Mouse (Mus musculus) C2C12 (cell line): ENCODE data around the gene Csrp2.

Source experiments
- CEBPB ChIP-seq: IDR thresholded peaks from one replicate; pipeline ENCODE4 v1.6.1; 2011; ENCODE audit warnings: low read depth, mild to moderate bottlenecking, control low read depth, moderate library complexity
- CTCF ChIP-seq: IDR thresholded peaks from one replicate; pipeline ENCODE4 v1.5.1; 2011; ENCODE audit not compliant: control insufficient read depth, insufficient read depth, insufficient read length
- MAX ChIP-seq: IDR thresholded peaks from one replicate; pipeline ENCODE4 v1.6.1; 2011; ENCODE audit warnings: mild to moderate bottlenecking, control low read depth
- MYOD1 ChIP-seq: IDR thresholded peaks from one replicate; pipeline ENCODE4 v1.6.1; 2011; ENCODE audit warnings: low read depth; ENCODE audit not compliant: control insufficient read depth, insufficient read length
- MYOG ChIP-seq: IDR thresholded peaks from one replicate; pipeline ENCODE4 v1.6.1; 2011; ENCODE audit not compliant: control insufficient read depth, insufficient read length; ENCODE audit errors: extremely low read depth

DNA sequence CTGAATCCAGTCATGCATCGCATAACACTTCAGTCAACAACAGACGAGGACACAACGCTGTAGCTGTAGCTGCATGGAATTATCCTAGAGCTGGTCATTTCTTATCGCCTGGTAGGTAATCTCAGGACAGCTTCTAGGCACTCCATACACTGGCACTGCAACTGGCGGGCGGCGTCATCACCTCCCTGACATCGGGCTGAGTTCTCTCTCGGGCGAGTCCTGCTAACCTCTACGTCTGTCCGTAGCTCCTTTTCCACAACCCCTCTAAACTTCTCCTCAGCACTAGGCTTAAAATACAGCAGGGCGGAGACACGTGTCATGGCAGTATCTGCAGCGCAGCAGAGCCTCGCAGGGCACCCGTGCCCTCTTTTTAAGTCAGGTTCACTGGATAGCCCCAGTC lies 67.1 kb downstream of the Csrp2 start:
- TF ChIP-seq CTCF (no peak), CEBPB (no peak), MAX (no peak), MYOD1 (no peak), MYOG (no peak)
